20 mouse cellular contexts compared by ENCODE assay signal in genomic region chr16:52433189-52433588, GRCm38 (mm10). TPM values are rescaled to one million over a fixed set of nuclear protein-coding genes. Genes with fewer than 3 reads are reported as not detected.
A peak's percentile ranks its signal among the peaks of the same experiment; 100 is the strongest.
DNase-seq lines count a peak whose midpoint lies in the region; ATAC-seq and TF ChIP-seq lines count a peak whose summit lies in the region.
"Had no signal": no experiment of that assay in that cellular context is flagged by ENCODE, and none has a peak within 500 bp of the region (broad histone marks: within the 10 kb centered on the region; RNA-seq: fewer than 3 reads in every experiment).

No protein-coding gene starts in this region.

- H3K4me2 ChIP-seq in embryonic facial prominence, embryonic 14.5 days (ENCODE audit: low read depth, low read length) = no peak overlapping the region
- H3K4me2 ChIP-seq in heart, postnatal 0 days (ENCODE audit: low read depth, low read length) = 0 out of 2 replicates have a peak overlapping the region, but pooled peaks have one; percentile 12
- no peak overlapping the region for H3K4me2 ChIP-seq in lung, embryonic 15.5 days
- no peak overlapping the region for H3K4me2 ChIP-seq in stomach, postnatal 0 days (replicated peaks; ENCODE audit: low read depth)
- H3K4me2 ChIP-seq: forebrain, embryonic 13.5 days; limb, embryonic 12.5 days; liver, embryonic 13.5 days; neural tube, embryonic 13.5 days had no signal

- intact Hi-C loops in heart, postnatal 10 days (cut with DNase I) = no loop called here

- no peaks in the 10 kb centered on the region for H3K27me3 ChIP-seq in embryonic facial prominence, embryonic 14.5 days (replicated peaks; ENCODE audit: control insufficient read depth, insufficient read depth, low read length)
- no peaks in the 10 kb centered on the region for H3K27me3 ChIP-seq in embryonic facial prominence, embryonic 10.5 days (replicated peaks; ENCODE audit: low read depth, poor library complexity, severe bottlenecking)
- H3K27me3 ChIP-seq in heart, postnatal 0 days (ENCODE audit: control insufficient read depth, insufficient read depth, low read length) = no peaks in the 10 kb centered on the region
- no peaks in the 10 kb centered on the region for H3K27me3 ChIP-seq in lung, embryonic 15.5 days
- no peaks in the 10 kb centered on the region for H3K27me3 ChIP-seq in stomach, postnatal 0 days (ENCODE audit: control insufficient read depth, insufficient read depth, low read length)
- H3K27me3 ChIP-seq: forebrain, embryonic 13.5 days; limb, embryonic 12.5 days; liver, embryonic 13.5 days; neural tube, embryonic 13.5 days had no signal

- ATAC-seq in embryonic facial prominence, embryonic 14.5 days (ENCODE audit: low read depth) = no peak
- peak; percentile 60 for ATAC-seq in heart, postnatal 0 days (ENCODE audit: insufficient read depth, low read depth)
- no peak for ATAC-seq in lung, embryonic 15.5 days (ENCODE audit: borderline replicate concordance, extremely low read depth, low FRiP score, low TSS enrichment)
- peak; percentile 61 for ATAC-seq in stomach, postnatal 0 days (ENCODE audit: low FRiP score, low TSS enrichment)
- ATAC-seq: CD4-positive, CD25-positive, alpha-beta regulatory T cell, adult 4 months; forebrain, embryonic 13.5 days had no signal

- H3K36me3 ChIP-seq in embryonic facial prominence, embryonic 14.5 days (ENCODE audit: control insufficient read depth, insufficient read depth, low read length) = no peaks in the 10 kb centered on the region
- H3K36me3 ChIP-seq in embryonic facial prominence, embryonic 10.5 days (replicated peaks) = no peaks in the 10 kb centered on the region
- no peaks in the 10 kb centered on the region for H3K36me3 ChIP-seq in heart, postnatal 0 days (replicated peaks; ENCODE audit: control insufficient read depth, insufficient read depth, low read length)
- no peaks in the 10 kb centered on the region for H3K36me3 ChIP-seq in lung, embryonic 15.5 days
- H3K36me3 ChIP-seq in stomach, postnatal 0 days (ENCODE audit: control insufficient read depth, insufficient read depth, low read length) = no peaks in the 10 kb centered on the region
- H3K36me3 ChIP-seq: G1E; limb, embryonic 12.5 days; liver, embryonic 13.5 days; neural tube, embryonic 13.5 days had no signal

- H3K4me1 ChIP-seq in embryonic facial prominence, embryonic 14.5 days (ENCODE audit: control insufficient read depth, insufficient read depth, low read length) = no peaks in the 10 kb centered on the region
- no peaks in the 10 kb centered on the region for H3K4me1 ChIP-seq in embryonic facial prominence, embryonic 10.5 days
- 0 out of 2 replicates have a peak, but pooled peaks cover 4% of the 10 kb centered on the region for H3K4me1 ChIP-seq in heart, postnatal 0 days (ENCODE audit: control insufficient read depth, insufficient read depth)
- peaks cover 9% of the 10 kb centered on the region; the same call in 1 of the 2 replicates for H3K4me1 ChIP-seq in lung, embryonic 15.5 days
- no peaks in the 10 kb centered on the region for H3K4me1 ChIP-seq in stomach, postnatal 0 days (replicated peaks; ENCODE audit: control insufficient read depth, insufficient read depth)
- H3K4me1 ChIP-seq: forebrain, embryonic 13.5 days; liver, embryonic 13.5 days; neural tube, embryonic 13.5 days had no signal

- no peak overlapping the region for H3K4me3 ChIP-seq in embryonic facial prominence, embryonic 14.5 days (ENCODE audit: low read depth, low read length)
- no peak overlapping the region for H3K4me3 ChIP-seq in embryonic facial prominence, embryonic 10.5 days
- H3K4me3 ChIP-seq in heart, postnatal 0 days (ENCODE audit: low read depth, low read length) = no peak overlapping the region
- H3K4me3 ChIP-seq in lung, embryonic 15.5 days = no peak overlapping the region
- no peak overlapping the region for H3K4me3 ChIP-seq in stomach, postnatal 0 days (ENCODE audit: low read depth, low read length)
- H3K4me3 ChIP-seq: forebrain, embryonic 13.5 days; limb, embryonic 12.5 days; liver, embryonic 13.5 days; neural tube, embryonic 13.5 days had no signal

- no peaks in the 10 kb centered on the region for H3K9me3 ChIP-seq in embryonic facial prominence, embryonic 14.5 days (ENCODE audit: control insufficient read depth, low read length)
- no peaks in the 10 kb centered on the region for H3K9me3 ChIP-seq in embryonic facial prominence, embryonic 10.5 days
- no peaks in the 10 kb centered on the region for H3K9me3 ChIP-seq in heart, postnatal 0 days (replicated peaks; ENCODE audit: control insufficient read depth, low read length)
- H3K9me3 ChIP-seq in lung, embryonic 15.5 days = no peaks in the 10 kb centered on the region
- H3K9me3 ChIP-seq in stomach, postnatal 0 days (ENCODE audit: control insufficient read depth, low read length) = no peaks in the 10 kb centered on the region
- H3K9me3 ChIP-seq: forebrain, embryonic 13.5 days; limb, embryonic 12.5 days; liver, embryonic 13.5 days; neural tube, embryonic 13.5 days had no signal

- peak; percentile 6 for DNase-seq in embryonic facial prominence, embryonic 14.5 days (ENCODE audit: low spot score)
- DNase-seq in embryonic facial prominence, embryonic 10.5 days (ENCODE audit: low spot score) = no peak
- DNase-seq in heart, postnatal 0 days (ENCODE audit: low spot score) = no peak
- DNase-seq in heart, postnatal 10 days = no peak
- DNase-seq in lung, postnatal 4 days = no peak
- no peak for DNase-seq in stomach, postnatal 0 days (ENCODE audit: low spot score)
- no peak for DNase-seq in T-cell, adult 2 months (ENCODE audit: low spot score)
- DNase-seq: adrenal gland, postnatal 14 days; cerebellum, adult 11 months; cerebellum, postnatal 14 days; kidney, adult 9 months; liver, embryonic 13.5 days; midbrain, embryonic 14.5 days; thymus, postnatal 36 days had no signal

- 62% methylated on average over 11 of the region's 11 CpGs for WGBS in embryonic facial prominence, embryonic 14.5 days
- WGBS in embryonic facial prominence, embryonic 10.5 days = 73% methylated on average over 11 of the region's 11 CpGs
- 51% methylated on average over 11 of the region's 11 CpGs for WGBS in heart, postnatal 0 days
- 36% methylated on average over 11 of the region's 11 CpGs for WGBS in lung, embryonic 15.5 days
- WGBS in stomach, postnatal 0 days = 29% methylated on average over 11 of the region's 11 CpGs

- TF ChIP-seq CTCF in heart, postnatal 0 days (IDR thresholded peaks at IDR 0.05; ENCODE audit: low read depth) = no peak
- TF ChIP-seq CTCF in stomach, postnatal 0 days (IDR thresholded peaks at IDR 0.05; ENCODE audit: low read depth) = no peak

- TF ChIP-seq EP300 in heart, postnatal 0 days (IDR thresholded peaks at IDR 0.05; ENCODE audit: low read depth) = no peak
- no peak for TF ChIP-seq EP300 in stomach, postnatal 0 days (optimal IDR thresholded peaks at IDR 0.05)

- H3K27ac ChIP-seq in embryonic facial prominence, embryonic 14.5 days (replicated peaks; ENCODE audit: low read depth, low read length) = no peak overlapping the region
- H3K27ac ChIP-seq in embryonic facial prominence, embryonic 10.5 days (replicated peaks) = no peak overlapping the region
- peak overlapping the region; percentile 34; the same call in 1 of the 2 replicates for H3K27ac ChIP-seq in heart, postnatal 0 days (ENCODE audit: low read depth)
- H3K27ac ChIP-seq in lung, embryonic 15.5 days = peak overlapping the region; percentile 42; the same call in 1 of the 2 replicates
- no peak overlapping the region for H3K27ac ChIP-seq in stomach, postnatal 0 days (replicated peaks)
- H3K27ac ChIP-seq: forebrain, embryonic 13.5 days; limb, embryonic 12.5 days; liver, embryonic 13.5 days; neural tube, embryonic 13.5 days had no signal

- H3K9ac ChIP-seq in embryonic facial prominence, embryonic 14.5 days (ENCODE audit: low read depth, low read length) = no peak overlapping the region
- H3K9ac ChIP-seq in heart, postnatal 0 days (replicated peaks; ENCODE audit: low read depth, low read length) = no peak overlapping the region; the same call in 1 of the 2 replicates
- H3K9ac ChIP-seq in lung, embryonic 15.5 days = no peak overlapping the region
- no peak overlapping the region for H3K9ac ChIP-seq in stomach, postnatal 0 days (ENCODE audit: low read length)
- H3K9ac ChIP-seq: forebrain, embryonic 13.5 days; limb, embryonic 12.5 days; liver, embryonic 13.5 days; neural tube, embryonic 13.5 days had no signal

RNA-seq across cellular contexts. Expression of gene Alcam, which starts 20.7 kb away (rescaled TPM):
- 63.7 and 73.5 TPM in 2 replicates for polyA plus RNA-seq in embryonic facial prominence, embryonic 14.5 days (2014; fragmentation: Nextera tagmentation; extraction: Ambion mirVana)
- 5.1 and 5.4 TPM in 2 replicates for polyA plus RNA-seq in embryonic facial prominence, embryonic 10.5 days (2016; fragmentation: Nextera tagmentation; extraction: Ambion mirVana)
- total RNA-seq in heart, postnatal 0 days (2014; rRNA removed; ENCODE audit: low replicate concordance) = 11.5 and 20.3 TPM in 2 replicates
- polyA plus RNA-seq in heart, postnatal 0 days (2015; fragmentation: Nextera tagmentation; extraction: Ambion mirVana) = 2.1 and 2.3 TPM in 2 replicates
- 1 to 10 TPM; 5.2 to 5.3 TPM for total RNA-seq in heart, postnatal 10 days (2021)
- 27.8 and 31.0 TPM in 2 replicates for polyA plus RNA-seq in lung, embryonic 15.5 days (2015; fragmentation: Nextera tagmentation; extraction: Ambion mirVana)
- polyA plus RNA-seq in stomach, postnatal 0 days (2015; fragmentation: Nextera tagmentation; extraction: Ambion mirVana) = 19.7 and 20.4 TPM in 2 replicates
- polyA plus RNA-seq: G1E had no signal

Comparison
In these comparisons a context has a peak if more than half of its experiments do, and no peak if none do; other contexts are left out.
1. ATAC-seq: peak in heart, postnatal 0 days (single experiment) and stomach, postnatal 0 days (single experiment); none in embryonic facial prominence, embryonic 14.5 days (single experiment) and lung, embryonic 15.5 days (single experiment).
2. H3K27ac ChIP-seq: peak in heart, postnatal 0 days (single experiment) and lung, embryonic 15.5 days (single experiment); none in embryonic facial prominence, embryonic 14.5 days (single experiment), embryonic facial prominence, embryonic 10.5 days (single experiment) and stomach, postnatal 0 days (single experiment).